Mouse (Mus musculus) right cerebral cortex, postnatal 4 days (tissue): ENCODE results near the gene Olfr742.

Experiments used
- DNase-seq: peaks from one replicate; pipeline ENCODE4 v3.0.0-alpha.2; 2022

Olfr742 gene

GRCm38 (mm10) chr14:50503300-50503699 is at the start of gene Olfr742:
Gene Olfr742 (plus strand): TSS chr14:50503600.
- no peak for DNase-seq

DNA sequence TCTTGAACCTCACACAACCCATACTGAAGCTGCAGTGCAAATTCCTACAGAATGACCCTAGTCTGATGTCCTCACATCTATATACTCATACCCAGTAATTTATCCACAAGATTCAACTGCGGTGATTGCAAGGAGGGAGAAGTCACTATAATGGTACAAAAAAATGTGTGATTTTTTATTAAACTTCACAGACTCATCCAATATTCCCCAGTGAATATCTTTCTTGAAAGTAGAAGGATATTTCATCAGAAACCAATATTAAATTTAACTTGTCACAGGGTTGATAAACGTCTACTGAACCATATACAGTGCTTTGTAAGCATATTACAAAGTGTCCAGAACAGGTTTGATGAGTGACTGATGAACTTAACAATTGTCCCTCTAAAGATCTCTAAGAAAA is 31.0 kb upstream of the Olfr742 start, which contains the start of gene Olfr741:
Olfr741 (plus strand) TSS at position 301 of the 400 bp plus-strand sequence.
- DNase-seq: no peak

DNA sequence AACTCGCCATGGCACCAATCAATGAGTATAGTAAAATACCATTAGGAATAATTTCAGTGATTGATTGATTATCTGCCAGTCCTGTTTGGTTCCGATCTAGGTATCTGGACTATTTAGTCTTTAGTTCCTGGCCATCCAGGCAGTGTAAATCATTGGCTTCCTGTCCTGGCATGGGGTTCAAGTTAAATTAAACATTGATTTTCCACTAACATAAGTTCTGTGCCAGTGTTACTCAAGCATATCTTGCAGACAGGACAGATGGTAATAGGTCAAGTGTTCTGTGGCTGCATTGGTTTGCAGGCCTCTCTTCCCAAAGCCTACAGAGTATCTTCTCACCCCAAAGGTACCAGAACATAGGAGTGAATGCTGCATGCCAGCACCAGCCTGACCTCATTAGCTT is 25.0 kb upstream of the Olfr742 start:
- DNase-seq: no peak

DNA sequence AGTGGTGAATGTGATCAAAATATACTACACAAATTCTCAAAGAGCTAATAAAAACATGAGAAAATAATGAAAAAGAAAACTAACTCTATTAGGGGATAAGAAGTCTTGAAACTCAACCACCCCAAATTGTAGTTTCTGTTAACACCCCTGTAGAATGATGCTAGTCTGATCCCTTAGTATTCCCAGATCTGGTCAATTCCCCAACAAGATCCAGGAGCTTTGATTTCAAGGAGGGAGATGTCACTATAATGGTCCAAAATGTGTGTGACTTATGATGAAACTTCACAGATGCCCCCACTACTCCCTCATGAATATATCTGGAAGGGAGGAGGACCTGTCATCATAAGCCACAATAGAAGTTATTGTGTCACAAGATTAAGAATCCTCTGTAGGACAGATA is 18.1 kb downstream of the Olfr742 start, which contains the start of gene Olfr743:
Olfr743 (plus strand) TSS at position 301 of the 400 bp plus-strand sequence.
- DNase-seq: no peak

GRCm38 (mm10) chr14:50552734-50553133 is 49.3 kb downstream of the Olfr742 start:
- DNase-seq: no peak
